Mouse (Mus musculus) MEL (cell line): ENCODE data around the gene Scamp1.

ENCODE experiments used
- BHLHE40 ChIP-seq: IDR thresholded peaks from 2 replicates; pipeline ENCODE4 v1.6.1; 2012; ENCODE audit warnings: low read depth, mild to moderate bottlenecking, inconsistent platforms, low read length, improper control_type of control experiment, borderline replicate concordance
- CHD1 ChIP-seq: IDR thresholded peaks from 2 replicates; pipeline ENCODE4 v1.6.1; 2012; ENCODE audit warnings: low read depth, mild to moderate bottlenecking, inconsistent platforms, low read length, improper control_type of control experiment
- CHD2 ChIP-seq: IDR thresholded peaks from 2 replicates; pipeline ENCODE4 v1.6.1; 2011; ENCODE audit warnings: low read length, improper control_type of control experiment
- CTCF ChIP-seq, 3 experiments: IDR thresholded peaks in 2 of 3; conservative IDR thresholded peaks in 1 of 3; 2 replicates each; pipeline ENCODE4 v1.5.1; 2011 to 2012; ENCODE audit warnings: low read length in 3 of 3, low read depth in 2 of 3, mild to moderate bottlenecking in 2 of 3, improper control_type of control experiment in 1 of 3, inconsistent platforms in 1 of 3, mixed read lengths in 1 of 3, moderate library complexity in 1 of 3; ENCODE audit not compliant: control insufficient read depth in 1 of 3, insufficient read depth in 1 of 3, poor library complexity in 1 of 3, severe bottlenecking in 1 of 3
- E2F4 ChIP-seq: IDR thresholded peaks from 2 replicates; pipeline ENCODE4 v1.6.1; 2011; ENCODE audit warnings: low read depth, low read length, improper control_type of control experiment, borderline replicate concordance
- ELF1 ChIP-seq: IDR thresholded peaks from 2 replicates; pipeline ENCODE4 v1.6.1; 2014; ENCODE audit warnings: low read depth, mild to moderate bottlenecking, inconsistent platforms, low read length, improper control_type of control experiment, moderate library complexity
- MAFK ChIP-seq: IDR thresholded peaks from 2 replicates; pipeline ENCODE4 v1.6.1; 2011; ENCODE audit warnings: low read depth, mild to moderate bottlenecking, low read length, improper control_type of control experiment, borderline replicate concordance
- MXI1 ChIP-seq: IDR thresholded peaks from 2 replicates; pipeline ENCODE4 v1.6.1; 2011; ENCODE audit warnings: mild to moderate bottlenecking, low read depth, low read length, improper control_type of control experiment
- POLR2A ChIP-seq, 2 experiments: IDR thresholded peaks; 2 replicates each; pipeline ENCODE4 v1.6.1; 2011 to 2012; ENCODE audit warnings: low read length in 2 of 2, mild to moderate bottlenecking in 2 of 2, control low read depth in 1 of 2, improper control_type of control experiment in 1 of 2, low read depth in 1 of 2, moderate library complexity in 1 of 2; ENCODE audit not compliant: control insufficient read depth in 1 of 2, insufficient read depth in 1 of 2, poor library complexity in 1 of 2
- RCOR1 ChIP-seq: IDR thresholded peaks from 2 replicates; pipeline ENCODE4 v1.6.1; 2012; ENCODE audit warnings: low read depth, mild to moderate bottlenecking, inconsistent platforms, low read length, improper control_type of control experiment
- TBP ChIP-seq: IDR thresholded peaks from 2 replicates; pipeline ENCODE4 v1.8.0; 2011; ENCODE audit warnings: low read depth, low read length, improper control_type of control experiment
- USF1 ChIP-seq: IDR thresholded peaks from 2 replicates; pipeline ENCODE4 v1.6.1; 2014; ENCODE audit warnings: low read depth, mild to moderate bottlenecking, inconsistent platforms, low read length, improper control_type of control experiment, moderate library complexity

GRCm38 (mm10) chr13:94295922-94296321 lies 10.3 kb upstream of the Scamp1 start:
- TF ChIP-seq USF1 (no peak), CHD2 (no peak), CHD1 (no peak), CTCF (IDR thresholded peaks at IDR 0.05 in 2 of 3, conservative IDR thresholded peaks at IDR 0.05 in 1 of 3; ENCODE audit: control insufficient read depth in 1 of 3, insufficient read depth in 1 of 3, low read depth in 2 of 3, low read length in 3 of 3, poor library complexity in 1 of 3, severe bottlenecking in 1 of 3) (no peak), POLR2A (IDR thresholded peaks at IDR 0.05; ENCODE audit: control insufficient read depth in 1 of 2, insufficient read depth in 1 of 2, low read depth in 1 of 2, low read length in 2 of 2, poor library complexity in 1 of 2) (no peak), E2F4 (no peak), MXI1 (no peak), BHLHE40 (no peak), MAFK (no peak), ELF1 (no peak), TBP (no peak), RCOR1 (no peak)
